Mouse (Mus musculus): ENCODE measurements around the gene Galnt2.

The Galnt2 gene

DNA sequence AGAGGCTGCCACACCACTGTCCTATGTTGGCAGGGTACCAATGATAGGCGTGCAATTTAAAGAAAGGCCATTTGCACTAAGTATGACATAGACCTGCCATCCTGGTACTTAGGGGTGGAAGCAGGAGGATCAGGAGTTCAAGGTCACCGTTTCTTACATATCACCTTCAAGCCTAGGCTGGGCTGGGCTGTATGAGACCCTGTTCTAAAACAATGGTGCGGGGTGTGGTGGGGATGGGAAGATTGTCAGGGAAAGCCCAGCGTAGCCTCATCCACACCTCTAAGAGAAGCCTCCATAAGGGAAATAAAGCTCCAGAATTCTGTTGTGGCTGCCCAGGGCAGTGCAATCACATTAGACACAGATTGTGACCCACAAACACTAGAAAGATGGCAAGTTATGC, 4.3 kb downstream of the Galnt2 start:
- no peak for DNase-seq (ENCODE audit: low spot score)

DNA sequence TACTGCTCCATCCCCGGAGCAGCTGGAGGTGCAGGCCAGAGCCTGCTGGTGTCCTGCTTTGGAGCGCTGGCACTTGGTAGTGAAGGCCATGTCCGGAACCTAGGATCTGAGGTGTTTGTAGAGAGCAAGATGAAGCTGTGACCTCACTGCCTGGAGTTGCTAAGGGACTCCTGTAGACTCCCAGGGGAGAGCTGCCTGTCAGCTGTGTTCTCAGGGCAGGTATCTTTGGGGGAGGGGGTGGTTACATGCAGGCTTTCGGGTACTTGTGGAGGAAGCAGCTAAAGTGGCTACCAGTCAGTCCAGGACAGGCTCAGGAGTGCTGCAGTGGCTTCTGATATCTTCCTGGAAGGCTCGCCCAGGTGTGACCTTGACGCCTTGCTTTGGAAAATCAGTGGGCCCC, 8.2 kb downstream of the Galnt2 start:
- DNase-seq (ENCODE audit: low spot score) = no peak

DNA sequence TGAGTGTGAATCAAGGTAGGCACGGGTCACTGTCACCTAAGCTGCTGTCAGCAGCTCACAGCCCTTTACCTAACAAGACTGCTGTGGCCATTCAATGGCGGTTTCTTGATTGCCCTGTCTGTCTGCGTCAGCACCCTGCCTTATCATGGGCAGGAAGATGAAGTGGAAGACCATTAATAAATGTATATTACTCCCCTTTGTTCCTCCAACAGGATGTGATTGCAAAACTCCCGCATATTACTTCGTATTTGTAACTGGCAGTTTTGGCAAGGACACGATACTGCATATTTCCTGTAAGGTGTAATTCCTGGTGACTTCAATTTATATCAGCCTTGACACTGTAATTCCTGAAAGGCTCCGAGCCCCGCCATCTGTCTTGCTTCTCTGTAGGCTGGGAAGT, 9.7 kb downstream of the Galnt2 start:
- no peak for DNase-seq (ENCODE audit: low spot score)

DNA sequence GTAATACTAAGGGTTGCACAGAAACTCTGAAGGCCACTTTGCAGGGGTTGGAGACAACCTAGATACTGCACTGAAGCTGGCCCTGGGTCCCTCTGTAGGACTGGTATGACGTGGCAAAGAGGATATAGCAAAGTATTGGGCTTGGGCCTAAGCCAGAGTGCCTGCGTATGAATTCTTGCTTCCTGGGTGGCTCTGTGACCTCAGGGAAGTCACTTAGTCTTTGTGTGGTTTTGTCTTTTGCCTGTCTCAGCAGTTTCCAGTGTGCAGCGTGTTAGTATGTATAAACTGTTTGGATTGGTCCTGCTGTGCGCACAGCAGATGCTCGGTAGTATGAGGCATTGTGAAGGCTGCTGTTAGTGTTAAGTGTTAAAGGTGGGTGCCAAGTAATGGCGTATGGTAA, 11.0 kb downstream of the Galnt2 start:
- DNase-seq (ENCODE audit: low spot score) = no peak

DNA sequence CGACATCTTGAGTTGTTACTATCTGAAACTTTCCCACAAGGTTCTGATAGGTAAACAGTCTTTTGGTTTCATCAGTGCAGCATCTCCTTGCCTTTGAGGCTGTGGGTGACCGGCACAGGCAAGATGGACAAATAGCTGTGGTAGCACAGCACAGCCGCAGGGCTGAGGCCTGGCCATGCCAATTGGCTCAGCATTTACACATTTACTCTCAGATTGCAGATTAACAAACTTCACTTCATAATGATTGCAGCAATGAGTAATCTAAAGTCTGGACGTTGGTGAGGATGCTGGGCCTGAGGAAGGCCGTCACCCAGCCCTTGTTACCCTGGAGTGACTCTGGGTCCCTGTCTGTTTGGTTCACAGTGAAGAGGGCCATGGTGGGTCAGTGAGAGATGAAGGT, 11.7 kb downstream of the Galnt2 start:
- DNase-seq (ENCODE audit: low spot score) = no peak

DNA sequence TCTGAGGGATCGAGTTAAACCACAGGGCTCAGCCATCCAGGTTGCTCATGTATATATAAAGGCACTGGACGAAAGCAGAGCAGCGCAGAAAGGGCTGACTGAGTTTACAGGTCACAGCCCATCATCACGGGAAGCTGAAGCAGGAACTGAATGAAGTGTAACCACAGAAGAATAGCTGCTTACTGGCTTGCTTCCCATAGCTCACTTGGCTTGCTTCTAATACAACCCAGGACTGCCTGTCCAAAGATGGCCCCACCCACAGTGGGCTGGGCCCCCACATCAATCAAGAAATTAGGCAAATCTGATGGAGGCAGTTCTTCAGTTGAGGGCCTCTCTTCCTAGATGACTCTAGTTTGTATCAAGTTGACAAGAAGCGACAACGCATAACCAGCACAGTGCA, 16.4 kb downstream of the Galnt2 start:
- DNase-seq (ENCODE audit: low spot score) = no peak

DNA sequence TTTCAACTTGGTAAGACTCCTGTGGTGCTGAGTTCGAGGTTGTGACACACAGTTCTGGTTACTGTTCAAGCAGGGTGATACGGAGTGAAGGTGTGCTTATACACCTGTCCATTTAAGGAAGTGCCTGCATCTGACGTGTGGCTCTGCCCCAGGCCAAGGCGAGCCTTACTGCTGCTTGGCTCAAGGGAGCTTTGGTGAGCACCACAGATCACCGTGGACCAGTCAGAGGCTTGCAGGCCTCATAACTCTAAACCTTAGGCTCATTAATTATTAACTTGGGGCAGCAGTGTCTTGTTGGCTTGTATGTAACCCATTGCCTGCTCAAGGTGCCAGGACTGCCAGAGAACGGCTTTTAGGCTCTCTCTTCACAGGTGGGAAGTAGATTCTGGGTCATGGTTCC, 17.5 kb downstream of the Galnt2 start:
- DNase-seq (ENCODE audit: low spot score) = no peak

DNA sequence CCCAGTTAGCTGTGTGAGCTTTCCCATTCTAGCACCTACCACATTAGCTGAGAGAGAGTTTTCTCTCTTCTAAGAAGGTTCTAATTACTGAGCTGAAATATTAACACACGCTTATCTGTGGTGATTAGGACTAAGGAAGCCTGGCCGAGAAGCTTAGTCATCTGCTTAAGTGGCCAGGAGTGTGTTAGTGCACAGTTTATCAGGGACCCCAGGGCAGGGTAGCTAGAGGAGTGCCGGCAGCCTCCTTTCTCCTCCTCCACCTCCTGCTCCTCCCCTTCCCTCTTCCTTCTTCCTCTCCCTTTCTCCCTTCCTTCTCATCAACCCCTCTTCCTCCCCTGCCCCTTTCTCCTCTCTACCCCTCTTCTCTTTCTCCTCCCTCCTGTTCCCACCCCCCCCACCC, 19.1 kb downstream of the Galnt2 start:
- DNase-seq (ENCODE audit: low spot score) = no peak

DNA sequence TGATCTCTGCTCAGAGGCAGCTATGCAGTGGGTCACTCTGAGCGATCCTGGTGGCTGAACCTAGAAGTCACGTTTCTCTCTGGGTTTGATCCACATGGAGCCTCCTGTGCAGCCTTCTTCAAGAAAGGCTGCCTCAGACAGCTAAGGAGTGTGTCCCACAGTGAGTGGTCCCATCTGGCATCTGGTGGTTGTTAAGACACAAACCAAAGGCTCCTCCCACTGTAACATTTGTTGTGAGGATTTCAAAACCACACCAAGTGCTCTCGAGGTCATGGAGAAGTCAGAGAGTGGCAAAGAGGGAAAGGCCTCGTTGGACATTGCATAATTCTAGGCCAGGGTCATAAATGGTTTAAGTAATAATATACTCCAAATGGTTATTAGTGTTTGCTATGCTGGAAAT, 19.6 kb downstream of the Galnt2 start:
- no peak for DNase-seq (ENCODE audit: low spot score)

DNA sequence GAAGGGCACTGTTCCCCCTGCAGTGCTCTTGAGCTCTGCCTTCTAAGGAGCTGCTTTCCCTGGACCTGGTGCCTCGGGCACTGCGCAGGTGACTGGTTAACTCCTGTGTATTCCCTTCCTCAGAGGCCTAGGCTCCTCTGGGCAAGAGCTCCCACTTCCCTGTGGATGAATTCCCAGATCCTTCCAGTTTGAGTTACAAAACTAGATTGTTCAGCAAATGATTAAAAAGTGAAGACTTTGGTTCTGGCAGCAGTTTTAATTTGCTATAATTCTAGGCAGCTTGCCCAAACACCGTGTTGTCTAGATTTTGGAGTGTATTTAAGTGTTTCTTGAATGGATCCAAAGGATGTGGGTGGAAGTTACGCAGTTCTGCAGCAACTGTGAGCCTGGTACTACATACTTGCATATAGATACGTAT, 21.4 kb downstream of the Galnt2 start:
- DNase-seq (ENCODE audit: low spot score) = no peak

DNA sequence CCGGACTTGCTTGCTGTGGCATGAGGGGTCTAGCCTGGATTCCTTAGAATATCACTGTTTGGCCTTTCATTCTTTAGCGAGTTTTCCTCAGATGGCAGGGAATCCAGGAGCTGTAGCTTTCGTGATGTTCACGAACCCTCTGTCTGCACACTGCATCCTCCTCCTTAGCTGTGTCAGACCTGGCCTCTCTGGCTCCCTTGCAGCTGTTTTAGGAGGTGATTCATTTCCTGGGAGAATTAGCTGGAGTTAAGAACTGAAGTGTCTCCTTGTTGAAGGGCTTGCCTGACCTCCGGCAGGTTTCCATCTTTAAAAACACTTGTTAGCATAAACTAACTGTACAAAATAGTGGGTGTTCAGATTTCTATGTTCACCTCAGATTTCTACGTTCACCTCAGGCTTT, 22.7 kb downstream of the Galnt2 start:
- no peak for DNase-seq (ENCODE audit: low spot score)

DNA sequence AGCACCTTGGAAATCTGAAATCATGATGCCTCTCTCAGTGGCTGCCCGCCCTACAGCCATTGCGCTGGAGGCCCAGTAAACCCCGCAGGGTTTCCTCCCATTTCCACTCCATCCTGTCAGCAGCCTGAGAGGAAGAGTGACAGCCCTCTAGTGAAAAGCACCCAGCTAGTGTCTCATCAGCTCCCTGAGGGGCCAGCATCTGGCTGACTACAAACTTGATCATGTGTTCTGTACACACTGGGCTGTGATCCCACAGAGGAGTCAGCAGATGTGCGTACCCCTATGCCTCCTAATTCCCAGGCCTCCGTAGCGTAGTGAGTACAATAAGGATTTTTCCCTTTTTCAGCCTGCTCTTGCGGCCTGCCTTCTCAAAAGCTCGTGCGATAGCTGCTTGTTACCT, 25.6 kb downstream of the Galnt2 start:
- no peak for DNase-seq (ENCODE audit: low spot score)

DNA sequence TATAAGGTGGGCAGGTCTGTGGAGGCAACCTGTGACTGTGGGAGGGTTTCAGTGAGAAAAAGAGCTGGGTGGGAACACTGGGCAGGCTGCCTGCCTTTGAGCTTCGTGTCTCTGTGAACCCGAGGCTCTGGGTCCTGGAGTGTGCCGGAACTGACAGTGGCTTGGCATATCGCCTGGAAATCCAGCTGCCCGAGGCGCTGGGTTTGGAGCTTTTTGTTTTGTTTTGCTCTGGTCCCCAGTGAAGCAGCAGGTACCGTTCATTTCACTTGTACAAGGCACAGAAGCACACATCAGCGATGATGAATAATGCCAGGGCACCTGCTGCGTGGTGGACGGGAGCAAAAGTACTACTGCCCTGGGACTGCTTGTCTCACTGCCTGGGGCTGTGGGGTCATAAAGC, 26.2 kb downstream of the Galnt2 start:
- DNase-seq (ENCODE audit: low spot score) = no peak

DNA sequence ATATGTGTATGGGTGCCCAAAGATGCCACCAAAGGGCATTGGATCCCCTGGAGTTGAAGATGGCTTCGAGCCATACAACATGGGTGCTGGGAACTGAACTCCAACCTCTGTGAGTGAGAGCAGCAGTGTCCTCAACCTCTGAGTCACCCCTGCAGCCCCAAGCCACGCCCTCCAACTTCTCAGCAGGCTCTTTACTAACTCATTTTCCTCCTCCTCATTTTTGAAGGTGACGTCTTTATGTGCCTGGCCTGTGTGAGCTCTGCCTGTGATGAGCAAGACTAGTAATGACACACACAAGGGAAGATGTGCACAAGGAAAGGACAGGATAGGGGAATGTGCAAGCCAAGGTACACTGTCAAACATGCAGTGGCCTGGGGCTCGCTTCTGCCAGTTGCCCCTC, 28.0 kb downstream of the Galnt2 start:
- DNase-seq (ENCODE audit: low spot score) = no peak

DNA sequence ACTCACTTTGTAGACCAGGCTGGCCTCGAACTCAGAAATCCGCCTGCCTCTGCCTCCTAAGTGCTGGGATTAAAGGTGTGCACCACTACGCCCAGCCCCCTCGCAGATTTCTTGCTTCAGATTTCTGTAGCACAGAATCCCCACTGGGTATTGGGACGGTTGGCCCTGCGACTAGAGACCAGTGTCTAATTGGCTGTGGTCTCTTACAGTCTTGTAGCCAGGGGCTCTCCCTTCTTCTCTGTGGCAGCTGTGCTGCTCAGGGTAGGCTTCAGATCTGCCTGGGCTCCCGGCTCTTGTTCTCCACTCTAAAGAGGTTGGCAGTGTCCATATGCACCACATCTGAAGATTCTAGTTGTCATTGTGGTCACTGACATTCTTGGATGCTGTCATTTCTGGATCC, 28.7 kb downstream of the Galnt2 start:
- no peak for DNase-seq (ENCODE audit: low spot score)

DNA sequence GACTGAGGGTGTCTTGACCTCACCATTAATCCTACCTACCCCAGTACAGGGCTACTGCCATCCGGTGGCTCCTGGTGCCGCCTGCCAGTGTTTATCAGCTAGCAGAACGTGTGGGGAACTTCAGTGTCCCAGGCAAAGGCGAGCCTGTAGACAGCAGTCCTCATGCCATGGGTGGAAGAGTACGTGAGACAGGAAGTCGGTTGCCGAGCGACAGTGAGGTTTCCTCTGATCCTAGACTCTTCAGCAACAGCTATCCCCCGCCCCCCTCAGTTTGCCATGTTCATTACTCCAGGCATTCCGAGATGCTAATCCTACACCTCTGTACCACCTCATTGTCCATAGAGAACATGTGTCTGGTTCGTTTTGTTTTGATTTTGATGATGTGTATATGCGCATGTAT, 29.2 kb downstream of the Galnt2 start:
- DNase-seq (ENCODE audit: low spot score) = no peak

DNA sequence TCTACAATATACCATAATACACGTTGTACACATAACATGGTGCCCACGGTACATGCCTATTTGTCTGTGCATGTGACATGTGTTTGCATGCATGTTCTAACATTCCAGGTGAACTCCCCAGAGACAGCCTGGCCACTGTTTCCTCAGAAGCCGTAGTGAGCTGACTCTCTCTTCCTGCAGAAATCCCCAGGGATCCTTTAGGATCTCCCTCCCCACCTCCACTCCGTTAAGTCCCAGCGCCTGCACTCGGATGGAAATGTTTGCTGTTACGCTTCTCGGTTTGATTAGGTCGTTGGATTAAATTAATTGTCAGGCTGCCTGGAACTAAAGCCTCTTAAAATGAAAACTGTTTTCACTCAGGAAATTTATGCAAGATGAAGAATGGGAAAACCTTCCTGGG, 31.9 kb downstream of the Galnt2 start:
- DNase-seq (ENCODE audit: low spot score) = no peak

DNA sequence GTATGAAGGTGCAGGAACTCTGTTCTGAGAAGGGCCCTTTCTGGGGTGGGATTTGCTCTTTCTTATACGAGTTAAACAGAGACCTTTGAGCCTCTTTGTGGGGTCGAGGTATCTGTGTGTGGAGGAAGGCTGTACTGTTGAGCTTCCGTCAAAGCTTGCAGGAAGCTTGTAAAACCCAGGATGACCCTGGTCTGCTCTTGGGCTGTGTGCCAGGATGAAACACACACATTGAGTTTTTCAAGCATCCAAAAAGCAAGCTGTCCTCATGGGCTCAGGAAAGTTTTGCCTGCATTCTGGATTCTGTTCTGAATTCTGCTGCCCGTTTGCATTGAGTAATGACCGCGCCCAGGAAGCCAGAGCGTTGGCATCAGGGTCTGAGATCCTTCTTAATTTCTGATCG, 32.8 kb downstream of the Galnt2 start:
- no peak for DNase-seq (ENCODE audit: low spot score)

DNA sequence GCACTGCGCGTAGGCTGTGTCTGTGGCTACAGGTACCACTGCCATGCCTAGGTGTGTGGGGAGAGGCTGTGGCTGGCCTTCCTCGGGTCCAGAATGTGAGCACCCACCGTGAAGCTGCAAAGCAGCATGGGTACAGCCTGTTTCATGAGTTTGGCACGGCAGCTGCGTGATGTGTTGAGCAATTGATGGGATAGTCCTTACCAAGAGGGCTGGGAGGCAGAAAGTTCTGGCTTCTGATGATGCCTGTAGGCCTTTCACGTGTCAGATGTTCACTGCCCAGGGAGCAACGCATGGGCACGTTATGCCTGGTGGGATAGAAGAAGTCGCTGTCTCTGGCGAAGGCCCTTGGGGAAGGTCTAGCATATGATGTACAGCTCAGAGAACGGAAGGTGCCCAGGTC, 33.5 kb downstream of the Galnt2 start:
- no peak for DNase-seq (ENCODE audit: low spot score)

DNA sequence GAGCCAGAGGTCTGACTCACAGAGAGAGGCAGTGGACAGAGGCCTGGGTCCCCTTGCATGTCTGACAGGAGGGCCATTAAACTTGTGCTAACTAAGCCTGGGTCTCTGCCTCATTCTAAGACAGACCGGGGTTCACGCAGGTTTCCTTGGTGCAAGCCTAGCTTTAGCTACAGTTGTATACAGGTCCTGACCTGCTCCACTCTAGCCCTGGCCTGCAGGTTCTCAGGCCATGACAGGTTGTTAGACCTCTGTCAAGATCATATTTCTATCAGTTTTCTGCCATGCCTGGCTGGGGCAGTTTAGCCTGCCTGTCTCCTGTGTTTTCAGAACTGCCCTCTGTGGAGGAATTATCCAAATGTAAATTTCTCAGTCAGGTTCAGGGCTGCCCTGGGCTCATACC, 33.9 kb downstream of the Galnt2 start:
- DNase-seq (ENCODE audit: low spot score) = peak; percentile 37

DNA sequence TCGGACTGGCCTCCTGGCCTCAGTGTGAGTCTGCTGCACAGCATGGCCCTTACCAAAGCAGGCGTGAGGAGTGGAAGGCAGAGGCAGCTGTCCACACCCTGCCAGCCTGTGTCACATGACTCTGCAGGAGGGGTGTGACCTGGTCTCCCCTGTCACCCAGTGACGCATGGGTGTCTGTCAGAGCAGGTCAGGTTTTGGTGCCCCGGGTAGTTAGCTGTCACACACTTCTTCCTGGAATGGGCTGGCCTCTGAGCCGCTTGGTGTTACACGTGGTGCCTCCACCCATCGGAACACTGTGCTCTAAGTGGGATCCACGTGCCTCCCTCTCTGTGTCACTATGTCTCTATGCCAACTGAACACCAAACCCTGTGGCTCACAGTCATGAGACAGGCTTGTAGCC, 34.6 kb downstream of the Galnt2 start:
- no peak for DNase-seq (ENCODE audit: low spot score)

DNA sequence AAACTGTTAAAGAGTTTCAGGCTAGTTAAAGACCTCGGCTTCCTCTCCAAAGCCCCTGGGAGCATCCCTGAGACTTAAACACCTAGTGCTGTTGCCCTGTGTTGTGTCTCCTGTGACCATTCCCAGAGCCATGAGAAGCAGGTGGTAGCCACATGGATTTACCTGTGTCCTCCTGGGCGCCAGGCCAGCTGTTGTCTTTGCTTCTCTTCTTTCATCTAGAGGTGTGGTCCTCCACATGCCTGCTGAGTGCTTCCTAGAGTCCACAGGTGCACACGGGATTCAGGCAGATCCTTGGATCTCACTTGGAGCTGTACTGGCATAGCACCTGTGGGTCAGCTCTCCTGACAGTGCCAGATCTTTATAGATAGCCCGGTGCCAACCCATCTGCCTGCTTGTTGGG, 36.0 kb downstream of the Galnt2 start:
- DNase-seq (ENCODE audit: low spot score) = no peak

DNA sequence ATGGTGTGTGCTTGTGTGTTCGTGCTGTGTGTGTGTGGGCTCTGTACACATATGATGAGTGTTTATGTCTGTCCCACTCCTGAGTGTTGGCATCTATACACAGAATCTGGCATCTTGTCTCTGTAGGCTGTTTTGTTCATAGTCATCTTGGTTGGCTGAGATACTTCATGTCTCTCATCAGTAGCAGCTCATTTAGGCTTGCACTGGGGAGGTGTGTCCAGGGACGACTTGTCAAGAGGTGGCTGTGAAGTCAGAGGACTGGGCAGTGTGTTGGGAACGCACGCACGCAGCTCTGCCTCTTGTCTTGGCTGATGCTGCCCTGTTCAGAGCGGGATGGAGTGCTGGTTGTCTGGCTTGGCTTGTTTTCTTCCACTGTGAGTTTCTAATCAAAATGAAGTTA, 39.3 kb downstream of the Galnt2 start:
- no peak for DNase-seq (ENCODE audit: low spot score)

DNA sequence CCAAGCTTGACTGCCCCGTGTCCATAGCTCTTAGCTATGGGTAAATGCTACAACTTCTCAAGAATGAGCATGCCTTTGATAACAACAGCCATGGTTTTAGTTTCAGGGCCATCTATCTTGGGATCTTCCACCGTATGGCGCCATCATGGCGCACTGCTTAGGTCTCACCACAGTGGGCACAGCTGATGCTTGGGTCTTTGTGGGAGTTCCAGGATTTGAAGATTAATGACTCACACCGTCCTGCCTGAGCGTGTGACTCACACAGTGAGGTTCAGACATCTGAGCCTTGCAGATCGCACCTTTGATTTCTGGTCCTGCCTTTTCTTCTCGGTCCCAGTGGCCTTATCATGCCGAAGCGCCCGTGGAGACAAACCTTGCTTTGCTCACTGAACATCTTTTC, 39.7 kb downstream of the Galnt2 start:
- DNase-seq (ENCODE audit: low spot score) = no peak

DNA sequence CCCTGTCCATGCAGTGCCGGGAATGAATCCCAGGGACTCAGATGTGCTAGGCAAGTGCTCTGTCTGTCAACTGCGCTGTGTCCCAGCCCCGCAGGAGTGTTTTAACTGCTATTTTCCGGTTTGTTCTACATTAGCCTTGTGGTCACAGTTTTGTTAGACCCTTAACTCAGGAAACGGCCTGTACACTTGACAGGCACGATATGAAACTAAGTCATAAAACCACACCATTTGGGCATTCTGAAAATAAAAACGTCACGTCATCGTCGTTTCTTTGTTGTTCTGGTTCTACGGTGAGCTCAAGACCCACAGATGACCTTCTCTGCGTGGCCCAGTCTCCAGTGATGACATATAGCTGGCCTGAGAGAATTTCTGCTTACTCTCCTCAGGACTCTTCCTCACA, 40.3 kb downstream of the Galnt2 start:
- no peak for DNase-seq (ENCODE audit: low spot score)

DNA sequence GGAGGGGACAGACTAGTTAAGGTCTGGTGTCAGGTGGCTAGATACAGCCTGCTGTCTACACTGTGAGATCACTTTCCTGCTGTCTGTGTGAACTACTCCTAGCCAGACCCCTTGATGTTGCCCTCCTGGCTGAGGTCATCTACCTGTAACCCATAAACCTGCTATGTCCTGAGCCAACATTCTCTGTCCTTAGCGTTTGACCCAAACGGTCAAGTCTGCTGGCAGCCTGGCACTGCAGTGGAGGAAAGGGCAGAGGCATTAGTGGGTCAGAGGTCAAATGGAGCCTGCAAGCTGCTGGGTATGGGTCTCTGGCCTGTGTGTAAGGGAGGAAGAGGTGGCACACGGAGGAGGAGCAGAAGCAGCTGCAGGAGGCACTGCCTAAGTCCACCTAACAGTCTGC, 41.6 kb downstream of the Galnt2 start:
- no peak for DNase-seq (ENCODE audit: low spot score)
